Mouse (Mus musculus) ES-E14 (cell line): ENCODE results near the gene Spon1.

ENCODE experiments used
- CHD2 ChIP-seq: IDR thresholded peaks from 2 replicates; pipeline ENCODE4 v1.6.1; 2014; ENCODE audit warnings: mild to moderate bottlenecking, low read depth, low read length, inconsistent platforms
- HCFC1 ChIP-seq: IDR thresholded peaks from 2 replicates; pipeline ENCODE4 v1.6.1; 2012; ENCODE audit warnings: low read length, inconsistent platforms, borderline replicate concordance; ENCODE audit not compliant: insufficient read depth
- MAFK ChIP-seq: IDR thresholded peaks from 2 replicates; pipeline ENCODE4 v1.6.1; 2014; ENCODE audit warnings: mild to moderate bottlenecking, low read depth, low read length, inconsistent platforms; ENCODE audit not compliant: insufficient read depth
- ZC3H11A ChIP-seq: IDR thresholded peaks from 2 replicates; pipeline ENCODE4 v1.6.1; 2012; ENCODE audit warnings: low read depth, mild to moderate bottlenecking, inconsistent platforms, low read length, borderline replicate concordance
- ZNF384 ChIP-seq: IDR thresholded peaks from 2 replicates; pipeline ENCODE4 v1.6.1; 2012; ENCODE audit warnings: low read depth, low read length, inconsistent platforms

- peak; percentile 87 for TF ChIP-seq ZC3H11A
- TF ChIP-seq HCFC1 = no peak
- no peak for TF ChIP-seq CHD2
- TF ChIP-seq MAFK = no peak
- no peak for TF ChIP-seq ZNF384
These were observed 300.9 kb downstream of the Spon1 start for GRCm38 (mm10) chr7:114066529-114067178.
